Mouse (Mus musculus): Measurements from ENCODE around the gene Cdip1.

Gene Cdip1

DNA sequence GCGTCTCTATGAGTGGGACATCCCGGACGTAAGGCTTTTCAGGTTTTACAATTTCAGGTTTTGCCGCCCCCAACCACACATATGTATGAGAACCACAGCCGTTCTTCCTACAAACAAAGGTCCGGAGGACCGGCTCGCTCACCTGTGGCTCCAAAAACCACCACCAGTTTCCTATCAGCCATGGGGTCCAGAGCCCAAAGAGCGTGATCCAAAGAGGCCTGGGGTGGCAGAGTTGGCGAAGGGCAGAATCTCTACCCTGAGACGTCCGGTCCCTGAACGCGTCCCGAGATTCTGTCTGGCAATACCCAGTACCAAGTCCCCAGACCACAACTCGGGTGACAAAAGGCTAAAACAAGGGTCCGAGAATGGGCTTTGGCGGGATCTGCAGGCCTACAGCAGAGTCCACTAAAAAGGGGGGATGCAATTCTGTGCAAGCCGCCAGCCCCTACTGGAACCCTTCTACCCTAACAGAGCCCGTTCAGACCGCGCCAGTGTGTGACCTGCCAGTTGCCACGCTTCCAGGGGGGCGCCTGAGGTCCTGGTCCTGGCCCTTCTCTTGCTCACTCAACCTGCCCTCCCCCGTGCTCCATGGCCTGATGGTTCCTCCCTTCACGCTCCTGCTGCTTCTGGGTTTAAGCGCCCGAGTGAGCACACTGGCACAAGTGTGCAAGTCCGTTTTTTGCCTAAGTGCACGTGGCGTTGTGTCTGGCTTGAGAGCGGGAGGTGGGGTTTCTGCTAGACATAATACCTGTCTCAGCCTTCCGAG, 71.2 kb downstream of the Cdip1 start, which contains the start of gene Nmral1:
TSS of gene Nmral1 (minus strand) at position 604 of the 766 bp plus-strand sequence.
- DNase-seq (ENCODE audit: low spot score in 2 of 2): peak; percentile 76 to 79

DNA sequence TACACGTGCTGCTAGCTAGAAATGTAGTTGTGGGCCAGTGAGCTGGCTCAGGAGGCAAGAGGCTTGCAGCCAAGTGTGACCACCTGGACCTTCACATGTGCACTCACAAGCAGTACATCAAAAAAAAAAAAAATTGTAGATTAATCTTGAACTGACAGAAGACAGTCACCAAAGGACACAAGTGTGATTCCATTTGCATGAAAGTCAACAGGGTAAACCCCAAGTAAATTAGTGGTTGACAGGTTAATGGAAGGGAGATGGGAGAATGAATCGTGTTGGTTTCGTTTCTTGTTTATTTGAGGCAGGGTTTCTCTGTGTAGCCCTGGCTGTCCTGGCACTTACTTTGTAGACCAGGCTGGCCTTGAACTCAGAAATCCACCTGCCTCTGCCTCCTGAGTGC, 72.2 kb downstream of the Cdip1 start:
- DNase-seq (ENCODE audit: low spot score in 2 of 2): no peak

DNA sequence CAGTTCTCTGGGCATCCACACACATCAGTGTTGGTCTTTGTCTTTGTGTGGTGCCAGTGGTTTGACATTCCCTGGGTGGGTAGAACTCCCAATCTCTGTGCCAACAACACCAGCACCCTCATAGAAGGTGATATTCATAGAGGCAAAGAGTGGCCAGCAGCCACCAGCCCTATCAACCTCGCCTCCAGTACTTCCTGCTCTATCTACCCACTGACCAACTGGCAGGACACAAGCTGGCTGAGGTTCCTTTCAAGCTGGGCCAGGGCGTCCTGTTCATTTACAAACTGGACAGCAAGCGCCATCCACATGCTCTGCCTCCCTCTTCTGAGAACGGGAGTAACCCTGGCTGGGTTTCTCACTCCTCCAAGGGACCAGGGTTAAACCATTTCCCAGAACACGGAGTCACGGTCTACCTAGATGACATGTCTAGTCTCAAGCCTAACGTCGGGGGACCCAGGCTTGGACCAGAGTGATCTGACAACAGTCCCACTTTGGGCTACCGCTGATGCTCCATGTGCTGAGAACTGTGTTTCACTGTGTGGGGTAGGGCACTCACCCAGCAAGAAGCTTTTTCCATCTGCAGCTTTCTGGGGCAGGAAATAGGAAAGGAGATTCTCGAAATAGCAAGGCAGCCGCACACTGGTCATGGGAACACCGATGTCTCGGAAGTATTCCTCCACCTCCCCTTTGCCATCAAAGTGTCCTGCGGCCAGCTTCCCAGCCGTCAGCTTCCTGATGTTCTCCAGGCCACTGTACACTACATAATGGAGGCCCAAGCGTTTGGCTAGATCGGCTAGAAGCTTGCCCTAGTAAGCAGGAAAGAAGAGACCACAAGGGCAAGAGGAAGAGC, 76.0 kb downstream of the Cdip1 start:
- no peak for DNase-seq (ENCODE audit: low spot score in 2 of 2)

DNA sequence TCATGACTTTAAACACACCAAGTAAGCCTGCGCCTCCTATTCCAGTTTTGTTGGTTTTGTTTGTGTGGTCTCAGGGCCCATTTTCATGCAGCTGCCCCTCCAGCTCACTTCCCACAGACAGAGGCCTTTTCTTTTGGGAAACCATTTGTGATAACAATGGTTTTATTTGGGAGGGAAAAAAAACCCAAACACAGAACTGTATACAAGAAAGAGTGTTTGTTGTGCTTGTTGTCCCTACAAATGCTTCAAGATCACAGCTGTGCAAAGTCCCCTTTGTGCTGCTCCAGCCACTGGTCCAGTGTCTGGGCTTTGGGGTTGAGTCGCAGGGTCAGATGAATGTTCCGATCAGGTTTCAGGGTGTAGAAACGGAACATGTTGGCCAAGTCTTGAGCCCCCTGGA, 78.9 kb downstream of the Cdip1 start:
- DNase-seq (ENCODE audit: low spot score in 2 of 2): no peak

DNA sequence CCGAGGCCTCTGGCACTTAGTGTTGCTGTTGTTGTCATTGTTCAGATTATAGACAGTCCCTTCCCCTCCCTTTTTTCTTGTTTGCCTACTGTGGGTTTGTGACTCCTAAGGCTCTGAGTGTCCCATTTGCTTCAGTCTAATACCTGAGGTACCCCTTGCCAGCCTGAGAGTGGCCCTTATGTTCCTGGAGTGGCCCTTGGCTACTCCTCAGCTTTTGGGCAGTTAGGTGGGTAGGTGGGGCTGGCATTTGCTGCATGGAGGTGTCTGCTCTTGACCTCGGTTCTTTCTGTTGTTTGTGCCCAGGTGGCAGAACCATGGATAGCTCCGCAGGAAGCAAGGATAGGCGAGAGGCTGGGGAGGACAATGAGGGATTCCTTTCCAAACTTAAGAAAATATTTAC, 84.6 kb downstream of the Cdip1 start:
- no peak for DNase-seq (ENCODE audit: low spot score in 2 of 2)

DNA sequence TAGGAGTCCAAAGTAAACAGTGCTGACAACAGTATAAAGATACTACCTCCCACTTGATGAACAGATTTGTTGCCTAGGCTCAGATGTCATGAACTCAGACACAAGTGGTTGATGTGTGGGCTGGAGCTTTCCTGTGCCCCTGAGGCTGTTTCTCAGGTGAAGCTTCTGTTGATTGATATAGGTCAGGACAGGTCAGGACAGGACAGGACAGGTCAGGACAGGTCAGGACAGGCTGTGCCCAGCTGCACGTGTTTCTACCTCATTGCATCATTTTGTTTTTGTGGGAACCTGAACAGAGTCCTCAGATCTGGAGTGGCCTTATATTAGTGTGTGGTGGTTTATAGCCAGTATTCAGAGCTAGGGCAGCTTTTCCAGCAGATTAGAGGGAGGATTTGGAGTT, 87.4 kb downstream of the Cdip1 start:
- DNase-seq (ENCODE audit: low spot score in 2 of 2): no peak

DNA sequence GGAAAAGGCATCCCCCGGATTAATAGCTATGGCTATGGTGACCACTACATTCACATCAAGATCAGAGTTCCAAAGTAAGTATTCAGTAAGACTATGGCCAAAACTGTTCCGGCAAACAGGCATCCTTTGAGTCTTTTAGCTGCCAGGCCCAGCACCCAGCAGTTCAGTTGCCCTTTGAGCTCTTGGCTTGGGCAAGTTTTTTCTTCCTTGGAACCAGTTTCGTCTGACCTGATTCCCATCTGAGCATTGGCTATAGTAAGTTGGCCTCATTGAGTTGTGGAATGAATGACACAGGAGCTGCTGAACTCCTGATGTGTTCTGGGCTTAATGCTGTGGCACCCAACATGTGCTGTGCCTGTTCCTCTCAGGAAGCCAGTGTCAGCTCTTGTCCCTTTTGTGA, 88.9 kb downstream of the Cdip1 start:
- no peak for DNase-seq (ENCODE audit: low spot score in 2 of 2)
